Mouse (Mus musculus): ENCODE data around the gene Maats1. TPM values are rescaled to one million over a fixed set of nuclear protein-coding genes. Genes with fewer than 3 reads are reported as not detected.
A peak's percentile ranks its signal among the peaks of the same experiment; 100 is the strongest.

Maats1 gene
- total RNA-seq, 2 experiments from 2014 or later: 0.89 to 1.0 TPM

DNA sequence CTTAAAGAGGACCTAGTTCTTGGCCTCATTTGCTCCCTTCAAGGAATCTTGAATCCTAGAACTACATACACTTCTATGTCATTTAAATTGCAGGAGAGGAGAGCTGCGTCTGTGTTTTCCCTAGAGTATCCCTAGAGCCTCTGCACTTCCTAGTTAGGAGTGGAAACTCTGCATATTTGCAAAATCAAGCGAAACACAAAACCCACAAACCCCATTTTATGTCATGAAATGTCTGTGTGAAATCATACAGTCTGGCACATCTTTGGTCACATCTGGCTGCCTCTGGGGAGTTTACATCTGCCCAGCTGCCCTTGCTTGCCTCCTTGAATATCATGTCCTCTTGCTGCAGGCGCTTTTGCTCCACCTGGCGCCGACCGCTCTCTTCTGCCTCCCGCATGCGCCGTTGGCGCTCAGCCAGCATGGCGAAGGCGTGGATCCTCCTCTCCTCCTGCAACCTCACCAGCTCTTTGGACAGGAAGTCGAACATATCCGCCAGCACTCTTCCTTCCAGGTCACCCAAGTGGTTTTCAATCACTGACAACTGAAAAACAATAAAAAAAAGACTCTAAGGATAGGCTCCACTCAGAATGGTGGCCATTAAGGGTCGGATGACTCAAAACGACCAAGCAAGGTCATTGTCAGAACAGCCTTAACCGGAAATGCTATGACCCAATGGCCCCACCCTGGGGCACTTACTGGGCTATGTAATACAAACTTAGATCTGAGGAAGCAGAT lies 37.3 kb downstream of the Maats1 start:
- peak; percentile 8 for DNase-seq
- intact Hi-C loops (cut with DNase I): no loop called here

GRCm38 (mm10) chr16:38302367-38302766 lies 39.6 kb downstream of the Maats1 start:
- intact Hi-C loops (cut with DNase I): no loop called here
- DNase-seq: no peak

- intact Hi-C loops (cut with DNase I): no loop called here
- DNase-seq: no peak
These were observed 43.5 kb downstream of the Maats1 start for GRCm38 (mm10) chr16:38298410-38298809.

DNA sequence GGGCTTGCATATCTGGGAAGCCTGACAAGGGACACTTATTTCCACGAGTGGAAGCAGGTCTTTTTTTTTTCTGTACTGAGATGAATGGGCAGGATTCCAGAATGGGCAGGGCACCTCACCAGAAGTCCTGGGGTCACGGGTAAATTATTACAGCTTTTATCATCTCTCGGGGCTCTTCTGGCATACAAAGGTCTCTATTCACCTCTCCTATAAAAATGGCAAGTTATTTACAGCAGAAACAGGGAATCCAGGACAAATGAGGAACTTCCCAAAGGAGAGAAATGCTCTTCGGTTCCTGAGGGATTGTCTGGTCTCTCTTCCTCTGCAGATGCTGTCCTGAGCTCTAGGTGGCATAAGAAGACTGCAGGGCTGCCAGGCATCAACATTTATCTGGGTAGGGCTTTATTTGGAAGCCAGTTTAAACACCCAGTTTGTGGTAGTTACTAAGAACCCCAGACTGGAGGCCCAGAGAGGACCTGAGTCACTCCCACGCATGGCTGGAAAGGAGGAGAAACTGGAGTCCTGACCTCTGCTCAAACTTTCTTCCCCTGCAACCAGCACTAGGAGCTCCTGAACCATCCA lies 46.5 kb downstream of the Maats1 start:
- no peak for DNase-seq
- intact Hi-C loops (cut with DNase I): no loop called here

DNA sequence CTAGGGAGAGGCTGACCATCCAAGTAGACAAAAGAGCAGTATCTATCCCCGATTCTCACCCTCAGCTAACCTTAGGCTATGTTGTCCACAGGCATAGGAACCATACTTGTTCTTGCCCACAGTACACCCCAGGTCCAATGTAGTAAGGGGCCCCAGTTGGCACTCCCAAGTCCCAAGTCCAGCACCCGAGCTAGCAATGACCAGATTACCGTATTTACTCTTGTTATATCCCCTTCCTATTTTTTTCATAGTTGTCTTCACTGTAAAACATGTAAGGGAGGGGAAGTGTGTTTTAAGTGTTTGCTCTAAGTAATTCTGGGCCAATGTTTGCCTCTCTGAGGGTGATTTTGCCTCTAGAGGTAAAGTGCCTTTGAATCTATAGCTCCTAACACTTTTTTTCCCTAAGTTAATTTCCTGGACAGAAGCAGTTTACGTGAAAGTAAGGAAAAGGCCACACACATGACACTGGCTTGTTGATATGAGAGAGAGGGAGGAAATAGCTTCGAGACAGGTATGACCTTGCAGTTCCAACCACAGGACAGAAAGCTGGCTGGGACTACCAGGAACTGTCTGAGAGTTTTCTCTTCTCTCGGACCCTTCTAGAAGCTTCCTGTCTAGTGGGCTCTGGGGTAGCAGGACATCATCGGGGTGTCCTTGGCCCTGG lies 47.1 kb downstream of the Maats1 start, which contains the start of gene Nr1i2:
Gene Nr1i2 (minus strand): TSS at position 140 of the 664 bp plus-strand sequence.
- no peak for DNase-seq
- intact Hi-C loops (cut with DNase I): no loop called here

- intact Hi-C loops (cut with DNase I): no loop called here
- no peak for DNase-seq
These were observed 51.8 kb downstream of the Maats1 start for GRCm38 (mm10) chr16:38290151-38290550.

DNA sequence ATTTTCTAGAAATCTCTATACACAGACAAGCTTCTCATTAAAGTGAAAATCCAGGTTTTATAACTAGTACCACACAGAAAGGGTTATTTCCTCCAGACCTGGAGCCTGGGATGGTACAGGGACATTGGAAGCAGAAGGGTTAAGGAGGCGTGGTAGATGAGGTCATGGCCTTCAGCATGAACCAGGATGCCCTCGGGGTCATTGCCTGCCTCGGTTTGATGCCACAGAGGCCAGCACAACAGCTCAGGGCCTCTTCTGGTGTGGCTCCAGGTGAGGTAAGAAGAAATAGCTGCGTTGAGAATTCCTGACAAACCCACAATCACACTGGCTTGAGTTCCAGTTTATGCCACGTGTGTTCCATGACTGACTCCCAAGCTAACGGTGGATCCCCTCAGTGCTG lies 53.1 kb downstream of the Maats1 start:
- intact Hi-C loops (cut with DNase I): no loop called here
- DNase-seq: no peak

- intact Hi-C loops (cut with DNase I): no loop called here
These were observed 54.2 kb downstream of the Maats1 start for GRCm38 (mm10) chr16:38287762-38288161.

DNA sequence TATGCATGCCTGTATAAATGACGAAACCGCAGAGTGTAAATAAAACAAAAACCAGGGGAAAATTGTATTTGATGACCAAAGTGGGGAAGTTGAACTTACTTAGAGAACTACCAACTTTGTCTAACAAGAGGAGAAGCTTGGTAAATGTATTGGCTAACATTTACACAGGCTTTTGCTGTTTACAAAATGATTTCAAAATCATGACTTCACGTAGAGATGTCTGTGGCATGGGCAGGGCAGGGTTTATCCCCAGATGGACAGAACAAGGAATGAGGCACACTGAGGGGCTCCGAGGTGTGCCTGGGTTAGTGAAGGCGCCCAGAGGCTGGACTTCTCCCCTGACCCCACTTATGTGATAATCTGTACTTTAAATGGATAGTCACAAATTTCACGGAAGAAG lies 54.6 kb downstream of the Maats1 start:
- intact Hi-C loops (cut with DNase I): no loop called here
- DNase-seq: no peak

More at GRCm38 (mm10) chr16:38287762-38288161, 54.2 kb downstream of the Maats1 start:
- DNase-seq: no peak

DNA sequence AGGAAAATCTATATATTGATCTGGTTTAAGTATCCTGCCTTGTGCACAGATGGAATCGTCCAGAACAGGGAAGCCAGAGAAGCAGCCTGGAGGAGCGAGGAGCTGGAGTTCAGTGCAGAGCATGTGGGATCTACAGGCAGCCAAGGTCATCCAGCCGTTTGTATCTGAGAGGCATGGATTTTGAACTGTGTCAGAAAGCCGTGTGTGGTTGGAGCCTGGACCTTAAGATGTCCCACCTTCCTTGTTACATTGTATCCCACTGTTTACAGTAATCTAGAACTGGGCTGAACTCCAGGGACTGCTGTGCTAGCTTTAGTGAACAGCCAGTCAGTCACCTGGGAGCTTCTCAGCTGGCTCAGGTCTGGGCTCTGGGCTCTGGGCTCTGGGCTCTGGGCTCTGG lies 55.4 kb downstream of the Maats1 start:
- intact Hi-C loops (cut with DNase I): no loop called here

GRCm38 (mm10) chr16:38285801-38286200 lies 56.1 kb downstream of the Maats1 start:
- DNase-seq: no peak
- intact Hi-C loops (cut with DNase I): no loop called here

More for the DNA sequence above, 55.4 kb downstream of the Maats1 start:
- no peak for DNase-seq

DNA sequence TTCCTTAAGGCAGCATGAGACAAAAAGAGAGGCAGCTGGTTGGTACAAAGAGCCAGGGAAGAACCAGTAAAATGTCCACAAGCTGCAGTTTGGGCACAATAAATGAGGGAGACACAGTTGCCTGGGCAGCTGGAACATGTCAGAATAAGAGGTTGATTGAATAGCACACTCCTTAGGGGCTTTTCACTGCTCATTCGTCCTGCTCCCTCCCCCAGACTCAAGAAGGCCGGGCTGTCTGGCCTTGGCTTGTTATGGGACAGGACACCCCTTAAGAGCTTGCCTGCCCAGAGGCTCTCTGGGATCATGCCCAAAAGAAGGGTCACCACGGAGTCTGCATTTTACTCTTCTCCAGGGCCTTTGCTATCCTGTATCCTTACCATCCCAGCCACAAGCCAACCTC lies 58.6 kb downstream of the Maats1 start:
- intact Hi-C loops (cut with DNase I): no loop called here
- DNase-seq: no peak

DNA sequence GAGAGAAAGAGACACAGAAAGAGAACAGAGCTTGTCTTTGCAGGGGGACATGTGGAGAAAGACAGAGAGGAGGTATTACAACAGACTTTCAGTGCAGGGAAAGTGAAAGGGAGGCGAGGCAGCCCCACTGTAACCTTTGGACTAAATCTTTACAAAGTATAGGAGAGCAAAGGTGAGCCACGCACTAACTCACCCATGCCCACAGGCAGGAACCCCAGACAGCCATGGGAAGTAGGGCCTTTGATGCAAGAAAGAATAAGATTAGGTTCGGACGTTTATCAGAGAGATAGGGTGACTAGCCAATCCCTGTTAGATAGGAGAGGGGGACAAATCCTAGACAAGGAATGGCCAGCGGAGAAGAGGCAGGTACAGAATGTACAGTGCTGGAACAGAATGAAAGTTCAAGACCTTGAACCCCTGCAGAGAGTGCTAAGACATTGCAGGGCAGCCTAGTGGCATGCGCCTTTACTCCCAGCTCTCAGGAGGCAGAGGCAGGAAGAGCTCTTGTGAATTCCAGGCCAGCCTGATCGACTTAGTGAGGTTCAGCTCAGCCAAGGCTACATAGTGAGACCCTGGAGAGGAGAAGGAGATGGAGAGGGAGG lies 59.3 kb downstream of the Maats1 start:
- DNase-seq: no peak
- intact Hi-C loops (cut with DNase I): no loop called here

- intact Hi-C loops (cut with DNase I): no loop called here
These were observed 61.0 kb downstream of the Maats1 start for GRCm38 (mm10) chr16:38280951-38281350.

GRCm38 (mm10) chr16:38279794-38280193 lies 62.1 kb downstream of the Maats1 start:
- intact Hi-C loops (cut with DNase I): no loop called here
- DNase-seq: no peak

More at GRCm38 (mm10) chr16:38280951-38281350, 61.0 kb downstream of the Maats1 start:
- DNase-seq: no peak

DNA sequence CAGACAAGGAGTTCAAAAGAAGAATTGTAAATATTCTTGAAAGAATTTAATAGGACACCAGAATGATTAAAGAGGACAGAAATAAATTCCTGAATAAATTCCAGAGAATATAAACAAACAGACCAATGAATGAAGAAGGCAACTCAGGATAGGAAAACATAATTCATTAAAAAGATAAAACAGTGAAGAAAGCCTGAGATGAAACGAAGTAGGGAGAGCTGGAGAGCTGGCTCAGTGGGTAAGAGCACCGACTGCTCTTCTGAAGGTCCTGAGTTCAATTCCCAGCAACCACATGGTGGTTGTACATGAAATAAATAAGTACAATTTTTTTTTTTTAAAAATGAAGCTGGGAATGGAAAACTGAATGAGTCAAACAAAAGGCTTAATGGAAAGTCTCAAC lies 67.2 kb downstream of the Maats1 start:
- intact Hi-C loops (cut with DNase I): no loop called here
- no peak for DNase-seq

DNA sequence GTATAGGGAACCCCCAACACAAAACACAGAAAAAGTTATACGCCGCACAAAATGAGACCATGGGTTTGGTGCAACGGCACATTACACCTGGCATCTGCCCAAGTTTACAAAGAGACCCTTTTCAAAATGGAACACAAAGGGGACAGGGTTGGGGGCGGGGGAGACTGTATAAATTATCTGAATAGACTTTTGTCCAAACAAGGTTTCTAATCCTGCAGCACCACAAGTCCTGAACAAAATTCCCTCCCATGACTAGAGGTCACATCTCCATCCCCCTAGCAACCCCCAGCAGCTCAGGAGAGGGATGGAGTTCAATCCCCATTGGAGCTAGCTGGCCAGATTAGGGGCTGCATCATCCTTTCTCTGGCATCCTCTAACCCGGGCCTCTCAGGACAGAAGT lies 69.5 kb downstream of the Maats1 start:
- no peak for DNase-seq
- intact Hi-C loops (cut with DNase I): no loop called here

DNA sequence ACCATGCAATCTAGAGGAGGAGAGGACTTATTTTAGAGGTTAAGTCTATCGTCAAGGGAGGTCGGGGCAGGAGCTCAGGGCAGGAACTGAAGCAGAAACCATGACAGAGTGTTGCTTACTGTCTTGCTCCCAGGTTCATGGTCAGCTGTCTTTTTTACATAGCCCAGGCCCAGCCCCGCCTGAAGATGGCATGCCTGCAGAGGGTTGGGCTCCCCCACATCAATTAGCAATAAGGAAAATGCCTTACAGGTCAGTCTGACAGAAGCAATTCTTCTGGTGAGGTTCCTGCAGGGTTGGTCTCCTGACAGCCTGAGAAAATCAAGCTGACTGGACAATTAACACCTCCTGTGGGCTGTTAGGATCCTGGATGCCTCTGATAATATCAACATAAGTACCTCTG lies 70.3 kb downstream of the Maats1 start:
- DNase-seq: no peak
- intact Hi-C loops (cut with DNase I): no loop called here

- intact Hi-C loops (cut with DNase I): no loop called here
- DNase-seq: no peak
These were observed 86.0 kb downstream of the Maats1 start for GRCm38 (mm10) chr16:38255927-38256326.

GRCm38 (mm10) chr16:38255107-38255506 lies 86.8 kb downstream of the Maats1 start:
- DNase-seq: no peak
- intact Hi-C loops (cut with DNase I): no loop called here

- intact Hi-C loops (cut with DNase I): no loop called here
- DNase-seq: no peak
These were observed 87.9 kb downstream of the Maats1 start for GRCm38 (mm10) chr16:38254001-38254400.
